Mouse (Mus musculus): ENCODE results near the gene Nisch.

The Nisch gene

DNA sequence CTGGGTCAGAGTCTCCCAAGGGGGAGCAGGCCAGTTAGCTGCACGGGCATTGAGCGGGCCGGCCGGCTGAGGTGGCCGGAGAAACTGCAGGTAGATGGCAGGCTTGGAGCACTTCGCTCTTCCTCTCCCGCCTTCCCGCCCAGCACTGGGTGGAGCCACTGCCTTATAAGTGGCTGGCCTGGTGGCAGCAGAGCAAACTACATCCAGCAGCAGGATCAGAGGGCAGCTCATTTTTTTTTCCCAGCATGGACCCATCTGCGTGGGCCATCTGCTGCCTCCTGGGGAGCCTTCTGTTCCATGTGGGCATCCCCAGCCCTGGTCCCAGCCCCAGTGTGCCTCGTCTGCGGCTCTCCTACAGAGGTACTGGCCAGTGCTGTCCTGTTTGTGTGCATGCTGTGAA, 920 bp upstream of the Nisch start, which contains the start of gene Sema3g:
Sema3g (plus strand) TSS at position 195 of the 400 bp plus-strand sequence.
- no peak for DNase-seq (ENCODE audit: extremely low read depth, low read depth, low spot score)

DNA sequence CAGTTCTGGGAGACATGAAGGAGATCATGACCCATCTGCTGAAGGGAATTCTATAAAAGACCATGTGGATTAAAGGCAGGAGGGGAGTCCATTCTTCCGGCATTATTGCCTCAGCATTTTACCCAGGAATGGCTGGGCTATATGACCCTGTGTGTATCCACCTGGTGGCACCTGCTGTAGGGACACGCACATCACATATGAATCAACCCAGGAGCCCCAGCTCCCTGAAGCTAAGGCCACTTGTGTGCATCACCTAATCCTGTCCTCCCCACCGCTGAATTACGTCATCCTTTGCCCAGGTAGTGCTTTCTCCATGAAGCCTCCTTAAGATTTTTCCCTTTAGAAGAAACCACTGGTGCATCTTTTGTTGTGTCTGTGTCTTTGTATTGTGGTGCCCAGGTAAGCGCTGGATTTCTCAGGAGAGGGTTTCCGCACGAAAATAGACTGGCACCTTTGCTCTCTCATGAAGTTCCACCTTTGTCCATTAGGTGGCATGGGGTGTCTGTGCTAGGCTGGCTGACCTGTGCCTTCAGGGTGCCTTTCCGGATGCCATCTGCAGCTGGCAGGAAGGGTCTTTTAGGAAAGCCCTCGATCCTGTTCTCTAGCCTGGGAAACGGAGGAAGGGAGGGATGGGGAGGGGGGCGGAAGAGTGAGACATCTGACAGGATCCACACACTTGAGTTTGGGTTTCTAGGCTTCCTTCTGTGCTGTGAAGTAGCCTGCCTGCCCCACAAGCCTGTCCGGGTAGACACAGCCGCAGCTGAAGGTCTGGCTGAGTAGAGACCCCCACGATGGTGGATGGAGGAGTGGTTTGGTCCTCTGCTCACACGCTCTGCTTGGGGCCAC, 1.4 kb downstream of the Nisch start:
- no peak for DNase-seq (ENCODE audit: extremely low read depth, low read depth, low spot score)

DNA sequence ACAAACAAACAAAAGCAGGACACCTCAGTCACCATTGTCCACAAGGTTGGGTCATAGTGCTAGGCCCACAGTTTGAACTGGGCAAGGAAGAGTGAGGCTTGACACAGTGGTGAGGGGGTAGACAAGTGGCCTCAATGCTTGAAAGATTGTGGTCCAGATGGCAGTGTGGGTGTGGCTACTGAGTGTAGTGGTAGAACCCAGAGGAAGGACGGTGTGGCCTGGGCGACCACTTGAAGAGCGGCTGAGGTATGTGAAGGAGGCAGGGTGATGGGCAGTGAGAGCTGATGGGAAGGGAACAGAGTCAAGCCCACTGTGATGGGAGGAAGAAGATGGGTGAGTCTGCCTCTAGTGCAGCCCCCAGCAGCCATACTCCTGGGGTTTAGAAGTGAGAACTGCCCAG, 2.1 kb downstream of the Nisch start:
- DNase-seq (ENCODE audit: extremely low read depth, low read depth, low spot score) = no peak

DNA sequence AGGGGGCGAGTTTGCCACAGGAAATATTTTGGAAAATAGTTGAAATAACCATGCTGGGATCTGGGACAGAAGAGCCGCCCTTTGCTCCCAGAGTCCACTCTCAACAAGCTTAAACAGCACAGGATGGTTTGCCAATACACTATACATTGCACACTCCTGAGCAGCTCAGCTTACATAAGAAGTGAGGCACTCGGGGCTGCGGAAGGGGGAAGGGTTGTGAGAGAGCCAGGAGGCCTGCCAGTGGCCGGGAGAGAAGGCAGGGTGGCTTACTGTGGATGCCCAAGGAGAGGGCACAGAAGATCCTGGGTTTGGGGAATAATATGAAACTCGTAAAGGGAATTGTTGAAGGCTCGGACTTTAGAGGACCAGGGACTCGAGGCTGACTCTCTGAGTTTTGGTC, 2.9 kb downstream of the Nisch start:
- DNase-seq (ENCODE audit: extremely low read depth, low read depth, low spot score) = no peak

DNA sequence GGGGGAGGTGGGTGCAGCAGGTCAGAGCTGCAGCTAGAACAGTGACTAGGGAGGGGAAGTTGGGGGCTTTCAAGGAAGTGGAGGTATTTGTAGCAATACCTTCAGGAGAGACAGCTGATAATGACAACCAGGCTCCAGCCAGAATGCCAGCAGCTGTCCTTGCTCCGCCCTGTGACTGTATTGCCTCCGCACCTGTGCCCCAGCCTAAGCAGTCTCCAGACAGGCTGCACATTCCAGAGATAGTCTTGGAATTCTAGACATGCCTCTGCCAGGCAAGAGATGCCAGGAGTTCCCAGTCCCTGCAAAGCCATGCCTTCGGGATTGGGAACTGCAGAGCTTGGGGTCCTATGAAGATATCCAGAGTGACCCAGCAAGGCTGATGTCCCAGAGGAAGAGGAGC, 4.2 kb downstream of the Nisch start:
- no peak for DNase-seq (ENCODE audit: extremely low read depth, low read depth, low spot score)

DNA sequence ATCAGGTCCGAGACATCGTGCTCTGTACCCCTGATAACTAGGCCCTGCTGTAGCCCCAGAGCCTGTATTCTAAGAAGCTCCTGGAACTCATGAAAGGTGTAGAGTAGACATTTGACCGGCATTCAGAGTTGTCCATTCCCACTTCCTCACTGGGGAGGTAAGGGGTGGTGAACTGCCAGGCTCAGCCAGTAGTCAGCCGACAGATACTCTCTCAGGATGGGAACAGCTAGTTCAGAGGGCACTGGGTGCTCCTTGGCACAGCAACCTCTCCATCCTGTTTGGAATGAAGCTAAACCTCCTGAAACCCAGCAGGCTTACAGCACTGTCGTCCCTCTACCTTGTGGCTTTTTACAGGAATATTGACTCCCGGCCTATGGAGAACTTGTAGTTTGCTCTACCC, 4.9 kb downstream of the Nisch start:
- DNase-seq (ENCODE audit: extremely low read depth, low read depth, low spot score) = no peak

DNA sequence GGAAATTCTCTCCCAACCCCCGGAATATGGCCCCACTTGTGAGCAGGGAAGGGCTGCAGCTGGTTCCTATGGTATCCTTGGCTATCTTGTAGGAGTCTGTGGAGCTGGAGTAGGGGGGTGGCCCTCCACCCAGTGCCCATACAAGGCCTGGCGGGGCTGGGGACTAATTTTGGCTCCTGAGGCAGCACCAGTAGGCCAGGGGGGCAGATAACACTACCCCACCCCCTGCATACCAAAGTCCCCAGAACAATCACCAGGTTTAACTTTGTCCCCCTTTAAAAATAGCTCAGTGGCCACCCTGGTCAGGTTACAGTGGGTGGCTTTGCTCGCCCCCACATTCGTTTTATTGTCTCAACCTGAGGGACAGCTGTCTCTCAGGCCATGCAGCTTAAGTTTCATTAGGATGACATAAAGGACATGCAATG, 7.6 kb downstream of the Nisch start:
- DNase-seq (ENCODE audit: extremely low read depth, low read depth, low spot score) = no peak

DNA sequence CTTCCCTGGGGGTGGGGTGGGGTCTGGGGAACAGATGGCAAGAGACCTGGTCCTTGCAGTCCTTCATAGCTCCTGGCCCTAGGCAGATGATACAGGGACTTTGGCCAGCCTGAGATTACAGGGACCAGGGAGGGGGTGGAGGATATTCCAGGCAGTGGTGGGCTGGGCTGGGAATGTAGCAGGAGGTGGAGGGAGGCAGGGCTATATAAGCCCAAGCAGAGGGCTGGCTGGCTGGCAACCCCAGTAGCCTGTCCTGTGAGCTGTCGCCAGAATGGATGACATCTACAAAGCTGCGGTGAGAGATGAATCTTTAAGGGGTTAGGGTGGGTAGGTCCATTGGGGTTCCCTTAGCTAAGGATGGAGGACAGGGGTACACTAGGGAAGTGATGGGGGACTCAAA, 8.7 kb downstream of the Nisch start, which contains the start of gene Tnnc1:
Tnnc1 (plus strand) TSS at position 229 of the 400 bp plus-strand sequence.
- DNase-seq (ENCODE audit: extremely low read depth, low read depth, low spot score) = no peak

DNA sequence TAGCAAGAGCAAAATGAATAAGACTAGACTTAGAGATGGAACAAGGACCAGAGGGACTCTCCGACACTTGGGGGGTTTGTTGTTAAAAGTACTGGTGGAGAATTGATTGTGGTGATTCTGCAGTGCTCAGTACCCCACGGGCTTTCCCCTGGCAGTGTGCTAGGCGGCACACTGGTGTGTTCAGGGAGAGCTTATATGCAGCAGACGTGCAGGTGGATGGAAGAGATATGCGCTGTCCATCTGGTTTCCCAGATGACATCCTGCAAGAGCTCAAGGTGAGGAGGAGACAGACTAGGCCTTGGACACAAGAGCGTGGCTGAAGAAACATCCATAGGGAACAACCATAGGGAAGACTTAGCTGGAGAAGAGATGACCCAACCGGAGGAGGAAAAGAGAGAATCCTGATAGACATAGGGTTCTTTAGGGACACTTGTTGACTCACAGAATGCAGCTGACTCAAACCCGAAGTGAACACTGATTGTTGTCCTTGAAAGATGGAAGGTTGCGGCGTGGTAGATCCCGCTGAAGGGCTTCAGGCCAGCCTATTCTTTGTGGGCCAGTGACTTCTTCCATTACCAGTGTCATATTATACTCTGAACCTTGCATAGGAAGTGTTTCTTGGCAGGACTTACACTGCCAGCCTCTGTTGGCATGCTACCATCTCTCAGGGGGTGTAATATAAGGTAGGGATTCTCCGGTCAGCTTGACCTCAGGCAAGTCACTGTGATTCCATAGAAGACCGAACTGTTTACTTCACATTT, 9.5 kb downstream of the Nisch start:
- DNase-seq (ENCODE audit: extremely low read depth, low read depth, low spot score) = no peak

DNA sequence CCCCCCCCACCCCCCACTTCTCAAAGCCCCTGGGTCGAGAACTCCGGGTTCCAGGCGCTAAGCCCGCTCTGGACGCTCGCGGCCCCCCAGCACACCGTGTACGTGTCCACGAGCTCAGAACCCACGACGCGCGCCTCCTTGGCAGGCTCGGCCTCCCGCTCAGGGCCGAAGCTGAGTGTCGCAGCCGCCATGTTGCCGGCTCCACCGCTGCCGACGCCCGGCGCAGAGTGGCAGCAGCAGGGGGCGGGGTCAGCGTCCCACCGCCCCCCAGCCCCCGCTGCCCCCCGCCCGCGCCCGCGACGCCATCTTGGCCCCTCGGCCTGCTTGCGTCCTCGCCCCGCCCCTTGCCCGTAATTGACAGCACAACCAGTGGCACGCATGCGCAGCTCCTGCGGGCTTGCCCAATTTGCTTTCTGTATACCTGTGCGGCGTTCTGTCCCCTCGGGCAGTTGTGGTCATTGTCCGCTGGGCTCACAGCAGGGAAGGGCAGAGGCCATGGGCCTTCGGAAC, 10.2 kb downstream of the Nisch start:
- DNase-seq (ENCODE audit: extremely low read depth, low read depth, low spot score) = no peak

DNA sequence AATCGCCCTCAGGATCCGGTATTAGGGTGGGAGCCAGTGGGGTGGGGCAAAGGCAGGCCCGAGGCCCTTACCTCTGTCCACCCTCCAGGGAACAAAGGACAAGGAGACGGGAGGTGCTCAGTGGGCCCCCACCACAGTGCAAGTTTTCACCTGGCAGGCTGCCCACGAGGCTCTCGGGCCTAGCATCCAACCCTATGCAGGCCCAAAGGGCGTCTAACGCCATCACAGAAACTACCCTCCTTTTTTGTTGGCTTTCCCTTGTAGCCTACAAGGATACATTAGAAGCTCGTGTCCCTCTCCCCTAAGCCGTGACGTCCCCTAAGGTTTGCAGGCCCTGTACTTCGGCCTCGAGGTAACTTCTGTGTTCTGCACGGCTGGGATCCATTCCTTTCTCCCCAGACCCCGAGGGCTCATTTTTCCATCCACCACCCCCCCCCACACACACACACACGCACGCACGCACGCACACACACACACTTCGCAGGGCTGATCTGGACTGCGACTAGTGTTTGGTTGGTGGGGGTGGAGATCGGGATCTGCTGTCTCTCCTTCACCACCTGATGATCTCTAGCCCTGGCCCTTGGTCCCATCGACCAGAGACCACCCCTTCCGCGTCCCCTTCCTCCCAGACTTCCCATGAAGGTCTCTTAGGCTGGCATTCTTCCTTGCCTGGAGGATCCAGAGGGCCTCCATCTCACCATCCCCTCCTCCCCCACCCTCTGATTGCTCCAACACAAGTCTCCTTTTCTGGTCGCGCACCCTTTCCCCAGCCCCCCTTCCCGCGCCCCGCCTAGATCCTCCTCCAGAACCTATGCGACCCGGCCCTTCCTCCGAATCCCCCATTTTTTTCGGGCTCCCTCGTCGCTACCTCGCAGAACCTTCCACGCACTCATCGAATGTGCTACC, 10.9 kb downstream of the Nisch start:
- no peak for DNase-seq (ENCODE audit: extremely low read depth, low read depth, low spot score)

DNA sequence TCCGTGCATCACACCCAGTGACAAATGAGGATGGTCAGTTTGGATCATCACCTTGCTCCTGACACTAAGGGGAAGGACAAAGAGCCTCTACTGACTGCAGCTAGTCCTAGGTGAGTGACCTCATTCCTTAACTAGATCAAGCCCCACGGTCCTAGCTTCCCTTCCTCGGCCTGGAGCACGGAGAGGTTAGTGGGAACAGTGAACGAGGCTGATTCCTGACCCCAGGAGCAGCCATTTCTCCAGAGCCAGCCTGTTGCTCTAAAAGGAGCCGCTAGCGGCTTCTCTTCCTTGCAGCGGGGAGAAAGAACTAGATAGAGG, 11.5 kb downstream of the Nisch start:
- no peak for DNase-seq (ENCODE audit: extremely low read depth, low read depth, low spot score)

DNA sequence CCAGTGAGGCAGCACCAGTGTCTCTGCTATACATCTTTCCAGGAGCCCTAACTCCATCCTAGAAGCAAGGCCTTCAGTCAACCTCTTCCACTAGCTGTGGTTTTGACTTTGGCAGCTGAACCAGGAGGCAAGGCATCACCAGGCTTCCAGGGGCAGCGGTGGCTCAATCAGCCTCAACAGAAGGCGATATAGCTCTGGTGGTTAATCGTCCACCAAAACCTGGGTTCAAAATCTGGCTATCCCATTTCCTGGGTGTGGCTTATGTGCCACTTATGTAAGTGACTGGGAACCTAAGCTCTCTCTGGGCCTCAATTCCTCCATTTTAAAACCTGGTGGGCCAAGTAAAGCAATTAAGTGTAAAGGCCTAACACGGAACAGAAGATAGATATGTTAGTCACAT, 11.9 kb downstream of the Nisch start:
- no peak for DNase-seq (ENCODE audit: extremely low read depth, low read depth, low spot score)

DNA sequence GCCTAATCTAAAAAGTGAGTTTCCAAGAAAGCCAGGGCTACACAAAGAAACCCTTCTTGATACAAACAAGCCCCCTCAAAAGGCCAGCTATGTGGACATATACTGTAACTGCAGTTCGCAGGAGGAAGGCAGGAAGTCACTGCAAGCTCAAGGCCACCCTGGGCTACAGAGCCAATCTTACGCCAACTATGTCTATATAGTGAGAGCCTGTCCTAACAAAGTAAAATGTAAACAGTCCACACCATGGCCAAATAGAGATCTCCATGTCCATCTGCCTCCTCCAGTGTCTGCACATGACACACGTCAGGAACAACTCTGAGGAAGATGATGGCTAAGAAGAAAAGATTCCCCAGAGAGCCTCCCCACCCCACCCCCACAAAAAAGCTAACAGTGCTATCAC, 16.7 kb downstream of the Nisch start:
- no peak for DNase-seq (ENCODE audit: extremely low read depth, low read depth, low spot score)

DNA sequence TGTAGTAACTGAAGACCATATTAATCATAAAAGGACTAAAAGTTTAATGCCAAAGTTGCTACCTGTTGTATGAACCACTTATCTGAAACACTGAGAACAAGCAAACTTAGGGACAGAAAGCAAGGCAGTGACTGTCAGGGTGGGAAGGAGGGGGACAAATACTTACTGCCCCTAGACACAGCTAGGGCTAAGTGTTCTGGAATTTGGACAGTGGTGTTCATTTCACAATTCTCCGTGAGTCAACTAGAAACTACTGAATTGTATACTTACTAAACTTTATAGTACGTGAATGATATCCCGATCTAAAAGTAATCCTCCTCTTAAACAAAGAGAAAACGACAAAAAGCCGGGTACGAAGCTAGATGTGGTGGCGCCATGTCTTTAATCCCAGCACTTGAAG, 17.1 kb downstream of the Nisch start:
- no peak for DNase-seq (ENCODE audit: extremely low read depth, low read depth, low spot score)

DNA sequence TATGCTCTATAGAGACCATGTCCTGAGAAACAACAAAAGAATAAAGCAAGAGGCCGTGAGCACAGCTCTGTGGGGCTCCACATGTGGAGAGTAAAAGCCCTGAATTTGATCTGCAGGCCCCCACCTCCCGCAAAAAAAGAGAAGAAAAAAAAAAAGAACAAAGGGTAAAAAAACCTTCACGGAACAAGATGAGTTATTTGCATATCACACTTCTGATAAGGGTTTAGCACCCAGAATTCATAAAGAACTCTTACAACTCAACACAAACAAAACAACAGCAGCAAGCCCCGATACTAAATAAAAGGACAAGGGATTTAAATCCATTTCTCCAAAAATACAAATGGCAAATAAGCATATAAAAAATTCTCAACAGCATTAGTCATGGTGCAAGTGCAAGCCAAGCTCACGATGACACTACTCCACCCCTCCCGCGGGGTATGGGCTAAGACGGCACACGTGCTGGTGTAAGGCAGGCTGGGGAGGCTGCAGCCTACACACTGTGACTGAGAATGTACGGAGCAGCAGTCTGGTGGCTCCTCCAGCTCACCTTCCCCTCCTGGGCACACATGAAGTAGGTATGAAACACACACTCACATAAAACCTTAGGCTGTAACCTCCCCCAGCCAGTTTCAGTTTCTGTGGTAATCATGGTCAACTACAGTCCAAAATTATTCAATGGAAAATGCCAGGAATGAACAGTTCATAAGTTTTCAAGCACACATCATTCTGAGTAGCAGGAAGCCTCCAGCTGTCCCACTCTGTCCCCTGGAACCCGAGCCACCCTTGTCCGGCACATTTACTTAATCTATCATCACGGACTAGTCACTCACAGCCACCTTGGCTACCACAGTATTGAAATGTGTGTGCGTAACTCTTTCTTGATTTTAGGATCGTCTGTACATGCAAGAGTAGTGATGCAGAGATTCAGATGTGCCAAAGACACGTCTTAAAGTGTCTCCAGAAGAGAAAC, 18.9 kb downstream of the Nisch start:
- no peak for DNase-seq (ENCODE audit: extremely low read depth, low read depth, low spot score)

DNA sequence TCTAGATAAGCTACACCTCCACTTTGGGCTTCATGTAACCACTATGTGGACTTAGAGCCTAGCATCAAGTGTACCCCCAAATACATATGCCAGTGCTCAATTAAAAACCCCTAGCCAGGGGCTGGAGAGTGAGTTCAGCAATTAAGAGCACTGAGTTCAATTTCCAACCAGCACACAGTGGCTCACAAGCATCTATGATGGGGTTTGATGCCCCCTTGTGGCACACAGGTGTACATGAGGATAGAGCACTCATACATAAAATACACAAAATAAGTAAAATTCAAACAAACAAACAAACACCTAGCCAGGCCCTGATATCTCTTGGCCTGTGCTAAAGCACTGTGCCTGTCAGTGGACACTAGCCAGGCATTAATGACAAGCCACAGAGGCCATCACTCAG, 20.8 kb downstream of the Nisch start:
- no peak for DNase-seq (ENCODE audit: extremely low read depth, low read depth, low spot score)

DNA sequence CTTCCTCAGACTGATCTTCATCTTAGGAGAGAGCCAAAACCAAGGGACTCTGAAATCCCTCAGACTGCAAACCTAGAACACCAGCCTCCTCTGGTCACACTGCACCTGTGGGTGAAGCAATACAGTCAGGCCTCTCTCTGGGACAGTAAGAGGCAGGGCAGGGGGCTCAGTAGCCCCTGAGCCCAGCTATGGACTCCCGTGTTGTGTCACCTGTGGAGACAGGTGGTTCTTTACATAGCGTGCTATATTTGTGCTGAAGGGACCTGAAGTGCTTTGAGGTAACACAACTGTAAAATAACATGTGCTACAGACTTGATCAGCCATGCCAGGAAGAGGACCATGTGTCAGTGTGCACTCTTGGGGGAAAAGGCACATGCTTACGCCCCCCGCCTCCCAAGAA, 21.2 kb downstream of the Nisch start:
- DNase-seq (ENCODE audit: extremely low read depth, low read depth, low spot score) = no peak

DNA sequence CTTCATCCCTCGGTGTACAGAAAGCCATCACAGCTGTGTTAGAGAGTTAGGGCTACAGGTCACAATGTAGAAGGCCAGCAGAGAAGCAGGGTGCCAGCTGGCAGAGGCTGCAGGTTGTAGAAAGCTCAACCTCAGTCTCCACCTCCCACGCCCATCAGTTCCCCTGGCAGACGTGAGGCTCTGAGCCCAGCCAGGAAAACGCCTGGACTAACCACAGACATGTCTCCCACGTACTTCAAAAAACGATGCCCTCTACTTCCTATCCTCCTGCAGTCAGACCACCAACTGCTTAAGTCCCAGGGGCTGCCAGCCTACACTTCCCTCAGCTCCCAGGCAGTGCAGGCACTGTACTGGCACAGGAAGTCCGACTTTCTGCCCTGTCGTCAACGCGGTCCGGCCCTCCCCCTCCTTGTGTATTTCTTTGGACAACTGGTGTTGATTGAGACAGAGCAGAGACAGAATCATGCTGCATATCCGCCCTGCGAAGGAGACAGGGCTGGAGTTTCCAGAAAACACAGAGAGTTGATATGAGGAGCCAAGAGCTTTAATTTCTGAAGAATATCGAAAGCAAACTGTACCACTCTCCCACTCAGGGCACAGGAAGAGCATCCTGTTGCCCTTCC, 21.7 kb downstream of the Nisch start:
- peak; percentile 84 for DNase-seq (ENCODE audit: extremely low read depth, low read depth, low spot score)

DNA sequence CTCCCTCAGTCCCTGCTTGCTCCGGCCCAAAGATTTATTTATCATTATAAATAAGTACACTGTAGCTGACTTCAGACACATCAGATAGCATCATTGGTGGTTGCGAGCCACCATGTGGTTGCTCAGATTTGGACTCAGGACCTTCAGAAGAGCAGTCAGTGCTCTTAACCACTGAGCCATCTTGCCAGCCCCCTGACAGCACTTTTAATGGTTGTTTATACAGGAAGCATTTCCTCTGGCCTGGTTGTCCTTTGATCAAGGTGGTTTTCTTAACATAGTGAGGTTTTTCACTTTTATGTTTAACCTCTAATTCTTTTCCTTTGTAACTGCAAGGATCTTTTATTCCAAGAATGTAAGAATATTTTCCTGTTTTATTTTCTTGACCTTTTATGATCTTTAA, 22.3 kb downstream of the Nisch start:
- DNase-seq (ENCODE audit: extremely low read depth, low read depth, low spot score) = no peak

Data from fat pad, adult 2 months (tissue).